Mouse (Mus musculus): ENCODE measurements at regions not wholly inside any gene's neighbourhood (a gene's known extent, or its start where the extent isn't known, plus 50 kb on each side); places are given as distances from the start of the nearest gene placed in this dataset.

- TF ChIP-seq CTCF (IDR thresholded peaks at IDR 0.05) (no peak), EP300 (IDR thresholded peaks at IDR 0.05) (no peak)
These were observed 861.2 kb downstream of the Galc start for GRCm38 (mm10) chr12:97397850-97398581.
